Mouse (Mus musculus) embryonic facial prominence, embryonic 15.5 days (tissue): ENCODE data around the gene Zfp558. TPM values are rescaled to one million over a fixed set of nuclear protein-coding genes. Genes with fewer than 3 reads are reported as not detected.
"Not testable (repeated sequence)": the region's sequence is repeated elsewhere in the genome, so short reads cannot be mapped to it uniquely, and the experiment has no call there.

ENCODE experiments used
- ATAC-seq: fragments of 200-750 bp; cut with Nextera tagmentation; 2 replicates; pipeline ENCODE4 v1.8.0; 2017; ENCODE audit warnings: low read depth, moderate TSS enrichment; ENCODE audit not compliant: insufficient number of reproducible peaks, low FRiP score, low TSS enrichment
- H3K27ac ChIP-seq: fragments of 300-500 bp; sonication (generic); replicated peaks from 2 replicates; pipeline ENCODE4 v1.5.1; 2015; ENCODE audit warnings: mild to moderate bottlenecking, inconsistent platforms
- H3K27me3 ChIP-seq: fragments of 300-500 bp; sonication (generic); 2 replicates; pipeline ENCODE4 v1.6.1; 2015; ENCODE audit warnings: inconsistent platforms
- H3K36me3 ChIP-seq: fragments of 300-500 bp; sonication (generic); 2 replicates; pipeline ENCODE4 v1.6.1; 2015; ENCODE audit warnings: mild to moderate bottlenecking, inconsistent platforms
- H3K4me1 ChIP-seq: fragments of 300-500 bp; sonication (generic); 2 replicates; pipeline ENCODE4 v1.6.1; 2015; ENCODE audit warnings: inconsistent platforms
- H3K4me2 ChIP-seq: fragments of 300-500 bp; sonication (generic); replicated peaks from 2 replicates; pipeline ENCODE4 v1.6.1; 2015; ENCODE audit warnings: mild to moderate bottlenecking, inconsistent platforms
- H3K4me3 ChIP-seq: fragments of 300-500 bp; sonication (generic); replicated peaks from 2 replicates; pipeline ENCODE4 v1.5.1; 2015; ENCODE audit warnings: mild to moderate bottlenecking, inconsistent platforms
- H3K9ac ChIP-seq: fragments of 300-500 bp; sonication (generic); 2 replicates; pipeline ENCODE4 v1.6.1; 2015; ENCODE audit warnings: inconsistent platforms
- H3K9me3 ChIP-seq: fragments of 300-500 bp; sonication (generic); replicated peaks from 2 replicates; pipeline ENCODE4 v1.6.1; 2016; ENCODE audit warnings: inconsistent platforms
- WGBS: fragments of 180-500 bp; shearing (Covaris S2); methylation state at CpG from one replicate; pipeline ENCODE4 v1.1.7; 2015; 5-methylcytosine and 5-hydroxymethylcytosine counted together
- microRNA-seq: library from miRNA; unstranded; fragments of <30 nt; microRNA quantifications from one replicate; pipeline ENCODE4, GENCODE M21; 2016; ENCODE audit warnings: borderline number of aligned reads
- polyA plus RNA-seq: library from polyadenylated mRNA; unstranded; fragments of >200 nt; fragmentation: Nextera tagmentation; extraction: Ambion mirVana; gene quantifications from 2 replicates; pipeline ENCODE4 v1.2.1, GENCODE M21; 2015

Gene Zfp558
- polyA plus RNA-seq, result 4.1 and 6.2 TPM in 2 replicates

GRCm38 (mm10) chr9:18478168-18478567 lies at the start of gene Zfp558, which contains the start of gene Mbd3l1:
Gene Zfp558, minus strand, starts transcription at chr9:18478268.
Gene Mbd3l1, plus strand, starts transcription at chr9:18478359.
- H3K9ac ChIP-seq, result no peak within 1 kb of the TSS
- H3K4me3 ChIP-seq, result no peak within 1 kb of the TSS
- no peak within 1 kb of the TSS for H3K4me2 ChIP-seq
- no peaks in the 10 kb centered on the region for H3K9me3 ChIP-seq
- 71% methylated on average over 3 of the region's 3 CpGs for WGBS
- H3K36me3 ChIP-seq, result no peaks in the 10 kb centered on the region
- H3K4me1 ChIP-seq, result no peaks in the 10 kb centered on the region
- H3K27ac ChIP-seq, result no peak within 1 kb of the TSS
- no peak for ATAC-seq
- H3K27me3 ChIP-seq, result no peaks in the 10 kb centered on the region

DNA sequence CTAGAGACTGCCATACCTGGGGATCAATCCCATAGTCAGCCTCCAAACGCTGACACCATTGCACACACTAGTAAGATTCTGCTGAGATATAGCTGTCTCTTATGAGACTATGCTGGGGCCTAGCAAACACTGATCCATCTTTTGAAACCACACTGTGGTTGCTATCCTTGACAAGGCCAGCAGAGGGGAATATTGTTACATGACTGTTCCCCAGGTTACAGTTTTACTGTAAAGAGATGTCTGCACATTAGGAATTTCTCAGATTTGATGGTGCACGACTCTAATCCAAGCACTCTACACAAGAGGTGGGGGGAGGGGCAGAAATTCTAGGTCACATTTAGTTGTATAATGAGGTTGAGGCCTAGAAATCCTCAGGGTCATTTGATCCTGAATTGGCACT lies 30.0 kb upstream of the Zfp558 start:
- Histone ChIP-seq H3K27me3 (no peaks in the 10 kb centered on the region), H3K4me2 (no peak overlapping the region), H3K9ac (no peak overlapping the region), H3K9me3 (no peaks in the 10 kb centered on the region), H3K27ac (no peak overlapping the region), H3K4me1 (no peaks in the 10 kb centered on the region), H3K36me3 (no peaks in the 10 kb centered on the region), H3K4me3 (no peak overlapping the region)
- 50% methylated on average over 2 of the region's 2 CpGs for WGBS
- no peak for ATAC-seq

GRCm38 (mm10) chr9:18473324-18474128 lies 4.5 kb downstream of the Zfp558 start:
- peak overlapping the region; percentile 76 for H3K4me3 ChIP-seq
- no peaks in the 10 kb centered on the region for H3K36me3 ChIP-seq
- peak; percentile 95 for ATAC-seq
- H3K27ac ChIP-seq, result peak overlapping the region; percentile 87
- peak overlapping the region; percentile 65 for H3K4me2 ChIP-seq
- no peaks in the 10 kb centered on the region for H3K27me3 ChIP-seq
- H3K4me1 ChIP-seq, result no peaks in the 10 kb centered on the region
- 3% methylated on average over 37 of the region's 39 CpGs for WGBS
- peak overlapping the region; percentile 47 for H3K9ac ChIP-seq
- no peaks in the 10 kb centered on the region for H3K9me3 ChIP-seq

DNA sequence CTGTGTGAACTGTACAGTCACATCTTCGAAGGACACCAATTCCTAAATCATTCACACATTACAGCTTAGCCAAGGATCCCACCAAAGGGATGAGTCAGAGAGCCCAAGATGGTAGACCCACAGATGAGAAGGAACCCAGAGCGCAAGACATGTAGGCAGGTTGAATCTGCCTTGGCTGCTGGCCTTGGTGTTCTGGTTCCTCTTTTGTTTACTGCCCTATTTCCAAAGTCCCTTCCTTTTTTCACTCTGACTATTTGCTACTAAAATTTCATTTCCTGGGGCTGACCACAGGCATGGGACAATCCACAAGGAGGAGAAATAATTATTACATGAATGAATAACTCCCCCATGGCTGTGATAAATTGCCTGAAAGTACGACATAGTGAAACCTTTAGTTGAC lies 10.1 kb downstream of the Zfp558 start:
- Histone ChIP-seq H3K27me3 (no peaks in the 10 kb centered on the region), H3K9ac (no peak overlapping the region), H3K27ac (no peak overlapping the region), H3K4me2 (no peak overlapping the region), H3K4me1 (no peaks in the 10 kb centered on the region), H3K36me3 (no peaks in the 10 kb centered on the region), H3K9me3 (no peaks in the 10 kb centered on the region), H3K4me3 (no peak overlapping the region)
- ATAC-seq, result no peak
- 86% methylated on average over 3 of the region's 3 CpGs for WGBS

GRCm38 (mm10) chr9:18467350-18467749 lies 10.7 kb downstream of the Zfp558 start:
- Histone ChIP-seq H3K4me1 (no peaks in the 10 kb centered on the region), H3K9ac (no peak overlapping the region), H3K36me3 (no peaks in the 10 kb centered on the region), H3K27me3 (no peaks in the 10 kb centered on the region), H3K27ac (no peak overlapping the region), H3K4me2 (no peak overlapping the region), H3K4me3 (no peak overlapping the region), H3K9me3 (no peaks in the 10 kb centered on the region)
- ATAC-seq, result no peak
- WGBS, result 69% methylated on average over 3 of the region's 3 CpGs

GRCm38 (mm10) chr9:18456520-18456919 lies 21.5 kb downstream of the Zfp558 start:
- H3K36me3 ChIP-seq, result peaks cover 41% of the 10 kb centered on the region
- H3K4me2 ChIP-seq, result no peak overlapping the region
- H3K4me1 ChIP-seq, result no peaks in the 10 kb centered on the region
- H3K9ac ChIP-seq, result no peak overlapping the region
- no peak for ATAC-seq
- 85% methylated on average over 4 of the region's 4 CpGs for WGBS
- H3K27me3 ChIP-seq, result no peaks in the 10 kb centered on the region
- H3K27ac ChIP-seq, result no peak overlapping the region
- no peaks in the 10 kb centered on the region for H3K9me3 ChIP-seq
- H3K4me3 ChIP-seq, result no peak overlapping the region

- ATAC-seq, result no peak
- Histone ChIP-seq H3K27ac (no peak overlapping the region), H3K4me2 (no peak overlapping the region), H3K9ac (no peak overlapping the region), H3K36me3 (no peaks in the 10 kb centered on the region), H3K9me3 (no peaks in the 10 kb centered on the region), H3K4me3 (no peak overlapping the region), H3K4me1 (no peaks in the 10 kb centered on the region), H3K27me3 (no peaks in the 10 kb centered on the region)
- 64% methylated on average over 10 of the region's 10 CpGs for WGBS
Observed at GRCm38 (mm10) chr9:18431687-18432086, 46.4 kb downstream of the Zfp558 start.

DNA sequence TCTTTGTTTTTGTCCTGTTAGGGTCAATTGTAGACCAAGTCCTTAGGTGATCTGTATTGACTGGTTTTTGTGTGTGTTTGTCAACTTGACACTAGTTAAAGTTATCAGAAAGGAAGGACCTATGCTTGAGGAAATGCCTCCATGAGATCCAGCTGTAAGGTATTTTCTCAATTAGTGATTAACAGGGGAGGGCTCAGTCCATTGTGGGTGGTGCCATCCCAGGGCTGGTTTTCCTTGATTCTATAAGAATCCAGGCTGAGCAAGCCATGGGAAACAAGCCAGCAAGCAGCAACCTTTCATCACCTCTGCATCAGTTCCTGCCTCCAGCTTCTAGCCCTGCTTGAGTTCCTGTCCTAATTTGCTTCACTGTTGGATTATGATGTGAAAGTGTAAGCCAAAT lies 47.7 kb downstream of the Zfp558 start, which contains the start of gene Mbd3l2:
TSS of gene Mbd3l2 (plus strand) at position 301 of the 400 bp plus-strand sequence.
- H3K27ac ChIP-seq, result no peak within 1 kb of the TSS
- ATAC-seq, result no peak
- H3K4me2 ChIP-seq, result no peak within 1 kb of the TSS
- no peak within 1 kb of the TSS for H3K4me3 ChIP-seq
- H3K4me1 ChIP-seq, result no peaks in the 10 kb centered on the region
- no peaks in the 10 kb centered on the region for H3K9me3 ChIP-seq
- H3K9ac ChIP-seq, result no peak within 1 kb of the TSS
- no peaks in the 10 kb centered on the region for H3K27me3 ChIP-seq
- H3K36me3 ChIP-seq, result no peaks in the 10 kb centered on the region

DNA sequence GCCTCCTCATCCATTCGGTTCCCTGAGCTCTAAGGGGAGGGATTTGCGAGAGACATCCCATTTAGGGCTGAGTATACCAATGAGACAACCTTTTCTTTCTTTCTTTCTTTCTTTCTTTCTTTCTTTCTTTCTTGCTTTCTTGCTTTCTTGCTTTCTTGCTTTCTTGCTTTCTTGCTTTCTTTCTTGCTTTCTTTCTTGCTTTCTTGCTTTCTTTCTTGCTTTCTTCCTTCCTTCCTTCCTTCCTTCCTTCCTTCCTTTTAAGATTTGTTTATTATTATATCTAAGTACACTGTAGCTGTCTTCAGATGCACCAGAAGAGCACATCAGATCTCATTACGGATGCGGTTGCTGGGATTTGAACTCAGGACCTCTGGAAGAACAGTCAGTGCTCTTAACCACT lies 65.7 kb downstream of the Zfp558 start:
- H3K36me3 ChIP-seq, H3K4me3 ChIP-seq, H3K4me2 ChIP-seq, H3K9me3 ChIP-seq, H3K27ac ChIP-seq, H3K4me1 ChIP-seq, ATAC-seq, H3K27me3 ChIP-seq, H3K9ac ChIP-seq: not testable (repeated sequence)
- WGBS, result 82% methylated on average over 4 of the region's 4 CpGs

Small RNA genes within 50 kb of the gene (microRNA-seq; reads per million reads assigned to microRNA genes)
- gene Gm22854, result not detected

Other genes starting within 250 kb of the Zfp558 start
- 106 and 116 TPM in 2 replicates for gene Chordc1, start 186.1 kb downstream of the Zfp558 start, polyA plus RNA-seq
- 5.3 and 6.2 TPM in 2 replicates for gene Naalad2, start 75.3 kb downstream of the Zfp558 start, polyA plus RNA-seq
- not detected in 2 replicates for gene Ubtfl1, start 73.8 kb downstream of the Zfp558 start, polyA plus RNA-seq
- gene Mbd3l2, start 47.6 kb downstream of the Zfp558 start, polyA plus RNA-seq, result not detected in 2 replicates
- not detected in 2 replicates for gene Mbd3l1, start 91 bp upstream of the Zfp558 start, polyA plus RNA-seq
- 0.24 and 0.73 TPM in 2 replicates for gene Muc16, start 196.3 kb upstream of the Zfp558 start, polyA plus RNA-seq